Mouse (Mus musculus): ENCODE measurements at regions not wholly inside any gene's neighbourhood (a gene's known extent, or its start where the extent isn't known, plus 50 kb on each side); places are given as distances from the start of the nearest gene placed in this dataset.

- Histone ChIP-seq H3K36me3 (ENCODE audit: control insufficient read depth, insufficient read depth, low read length) (no peaks in the 10 kb centered on the region), H3K27me3 (ENCODE audit: control insufficient read depth, insufficient read depth, low read length) (no peaks in the 10 kb centered on the region), H3K4me1 (ENCODE audit: control insufficient read depth, insufficient read depth, low read length) (no peaks in the 10 kb centered on the region), H3K4me3 (ENCODE audit: control insufficient read depth, low read depth, low read length) (no peak overlapping the region), H3K27ac (ENCODE audit: control insufficient read depth, insufficient read depth, low read depth, low read length) (no peak overlapping the region)
- TF ChIP-seq CTCF (IDR thresholded peaks at IDR 0.05; ENCODE audit: control insufficient read depth, insufficient read depth, insufficient replicate concordance, low read depth, low read length), result no peak
- TF ChIP-seq POLR2A (IDR thresholded peaks at IDR 0.05; ENCODE audit: control insufficient read depth, low read depth, low read length), result no peak
Measured at GRCm38 (mm10) chr10:44733641-44734040, 205.3 kb upstream of the Prdm1 start.

- no peak overlapping the region for H3K27ac ChIP-seq (ENCODE audit: control insufficient read depth, insufficient read depth, low read depth, low read length)
- H3K27me3 ChIP-seq (ENCODE audit: control insufficient read depth, insufficient read depth, low read length), result no peaks in the 10 kb centered on the region
- H3K4me1 ChIP-seq (ENCODE audit: control insufficient read depth, insufficient read depth, low read length), result no peaks in the 10 kb centered on the region
- H3K4me3 ChIP-seq (ENCODE audit: control insufficient read depth, low read depth, low read length), result no peak overlapping the region
- TF ChIP-seq CTCF (IDR thresholded peaks at IDR 0.05; ENCODE audit: control insufficient read depth, insufficient read depth, insufficient replicate concordance, low read depth, low read length) (no peak), POLR2A (IDR thresholded peaks at IDR 0.05; ENCODE audit: control insufficient read depth, low read depth, low read length) (no peak)
- no peaks in the 10 kb centered on the region for H3K36me3 ChIP-seq (ENCODE audit: control insufficient read depth, insufficient read depth, low read length)
Measured at GRCm38 (mm10) chr10:44730721-44731120, 202.4 kb upstream of the Prdm1 start.

GRCm38 (mm10) chr10:44728963-44729362 is 200.7 kb upstream of the Prdm1 start:
- no peak overlapping the region for H3K4me3 ChIP-seq (ENCODE audit: control insufficient read depth, low read depth, low read length)
- TF ChIP-seq CTCF (IDR thresholded peaks at IDR 0.05; ENCODE audit: control insufficient read depth, insufficient read depth, insufficient replicate concordance, low read depth, low read length), result no peak
- TF ChIP-seq POLR2A (IDR thresholded peaks at IDR 0.05; ENCODE audit: control insufficient read depth, low read depth, low read length), result no peak

GRCm38 (mm10) chr10:44724575-44724974 is 196.3 kb upstream of the Prdm1 start:
- H3K36me3 ChIP-seq (ENCODE audit: control insufficient read depth, insufficient read depth, low read length), result no peaks in the 10 kb centered on the region
- no peak overlapping the region for H3K27ac ChIP-seq (ENCODE audit: control insufficient read depth, insufficient read depth, low read depth, low read length)
- no peak overlapping the region for H3K4me3 ChIP-seq (ENCODE audit: control insufficient read depth, low read depth, low read length)
- H3K27me3 ChIP-seq (ENCODE audit: control insufficient read depth, insufficient read depth, low read length), result no peaks in the 10 kb centered on the region
- TF ChIP-seq POLR2A (IDR thresholded peaks at IDR 0.05; ENCODE audit: control insufficient read depth, low read depth, low read length), result no peak
- TF ChIP-seq CTCF (IDR thresholded peaks at IDR 0.05; ENCODE audit: control insufficient read depth, insufficient read depth, insufficient replicate concordance, low read depth, low read length), result no peak
- no peaks in the 10 kb centered on the region for H3K4me1 ChIP-seq (ENCODE audit: control insufficient read depth, insufficient read depth, low read length)

More at GRCm38 (mm10) chr10:44728963-44729362, 200.7 kb upstream of the Prdm1 start:
- H3K27ac ChIP-seq (ENCODE audit: control insufficient read depth, insufficient read depth, low read depth, low read length), result no peak overlapping the region
- no peaks in the 10 kb centered on the region for H3K4me1 ChIP-seq (ENCODE audit: control insufficient read depth, insufficient read depth, low read length)
- no peaks in the 10 kb centered on the region for H3K27me3 ChIP-seq (ENCODE audit: control insufficient read depth, insufficient read depth, low read length)
- H3K36me3 ChIP-seq (ENCODE audit: control insufficient read depth, insufficient read depth, low read length), result no peaks in the 10 kb centered on the region

GRCm38 (mm10) chr10:44723845-44724244 is 195.5 kb upstream of the Prdm1 start:
- TF ChIP-seq CTCF (IDR thresholded peaks at IDR 0.05; ENCODE audit: control insufficient read depth, insufficient read depth, insufficient replicate concordance, low read depth, low read length) (no peak), POLR2A (IDR thresholded peaks at IDR 0.05; ENCODE audit: control insufficient read depth, low read depth, low read length) (no peak)
- H3K4me1 ChIP-seq (ENCODE audit: control insufficient read depth, insufficient read depth, low read length), result no peaks in the 10 kb centered on the region

GRCm38 (mm10) chr10:44723321-44723720 is 195.0 kb upstream of the Prdm1 start:
- Histone ChIP-seq H3K27me3 (ENCODE audit: control insufficient read depth, insufficient read depth, low read length) (no peaks in the 10 kb centered on the region), H3K27ac (ENCODE audit: control insufficient read depth, insufficient read depth, low read depth, low read length) (no peak overlapping the region)

More at GRCm38 (mm10) chr10:44723845-44724244, 195.5 kb upstream of the Prdm1 start:
- Histone ChIP-seq H3K27ac (ENCODE audit: control insufficient read depth, insufficient read depth, low read depth, low read length) (no peak overlapping the region), H3K36me3 (ENCODE audit: control insufficient read depth, insufficient read depth, low read length) (no peaks in the 10 kb centered on the region), H3K27me3 (ENCODE audit: control insufficient read depth, insufficient read depth, low read length) (no peaks in the 10 kb centered on the region), H3K4me3 (ENCODE audit: control insufficient read depth, low read depth, low read length) (no peak overlapping the region)

GRCm38 (mm10) chr10:44721670-44722069 is 193.4 kb upstream of the Prdm1 start:
- Histone ChIP-seq H3K27ac (ENCODE audit: control insufficient read depth, insufficient read depth, low read depth, low read length) (no peak overlapping the region), H3K4me1 (ENCODE audit: control insufficient read depth, insufficient read depth, low read length) (no peaks in the 10 kb centered on the region), H3K36me3 (ENCODE audit: control insufficient read depth, insufficient read depth, low read length) (no peaks in the 10 kb centered on the region), H3K27me3 (ENCODE audit: control insufficient read depth, insufficient read depth, low read length) (no peaks in the 10 kb centered on the region), H3K4me3 (ENCODE audit: control insufficient read depth, low read depth, low read length) (no peak overlapping the region)
- TF ChIP-seq CTCF (IDR thresholded peaks at IDR 0.05; ENCODE audit: control insufficient read depth, insufficient read depth, insufficient replicate concordance, low read depth, low read length) (no peak), POLR2A (IDR thresholded peaks at IDR 0.05; ENCODE audit: control insufficient read depth, low read depth, low read length) (no peak)

More at GRCm38 (mm10) chr10:44723321-44723720, 195.0 kb upstream of the Prdm1 start:
- Histone ChIP-seq H3K4me1 (ENCODE audit: control insufficient read depth, insufficient read depth, low read length) (no peaks in the 10 kb centered on the region), H3K36me3 (ENCODE audit: control insufficient read depth, insufficient read depth, low read length) (no peaks in the 10 kb centered on the region), H3K4me3 (ENCODE audit: control insufficient read depth, low read depth, low read length) (no peak overlapping the region)
- no peak for TF ChIP-seq CTCF (IDR thresholded peaks at IDR 0.05; ENCODE audit: control insufficient read depth, insufficient read depth, insufficient replicate concordance, low read depth, low read length)
- TF ChIP-seq POLR2A (IDR thresholded peaks at IDR 0.05; ENCODE audit: control insufficient read depth, low read depth, low read length), result no peak

GRCm38 (mm10) chr10:44716612-44717011 is 188.3 kb upstream of the Prdm1 start:
- no peak for TF ChIP-seq POLR2A (IDR thresholded peaks at IDR 0.05; ENCODE audit: control insufficient read depth, low read depth, low read length)
- no peak for TF ChIP-seq CTCF (IDR thresholded peaks at IDR 0.05; ENCODE audit: control insufficient read depth, insufficient read depth, insufficient replicate concordance, low read depth, low read length)
- Histone ChIP-seq H3K27me3 (ENCODE audit: control insufficient read depth, insufficient read depth, low read length) (no peaks in the 10 kb centered on the region), H3K27ac (ENCODE audit: control insufficient read depth, insufficient read depth, low read depth, low read length) (no peak overlapping the region), H3K4me1 (ENCODE audit: control insufficient read depth, insufficient read depth, low read length) (no peaks in the 10 kb centered on the region), H3K4me3 (ENCODE audit: control insufficient read depth, low read depth, low read length) (no peak overlapping the region), H3K36me3 (ENCODE audit: control insufficient read depth, insufficient read depth, low read length) (no peaks in the 10 kb centered on the region)

Measured in testis, adult 2 months (tissue).